Mouse (Mus musculus) CH12.LX (cell line): ENCODE data around the gene Paf1. TPM values are rescaled to one million over a fixed set of nuclear protein-coding genes. Genes with fewer than 3 reads are reported as not detected.
A peak's percentile ranks its signal among the peaks of the same experiment; 100 is the strongest.

Experiments used
- DNase-seq: peaks from one replicate; pipeline ENCODE4 v3.0.0-alpha.2; 2013; ENCODE audit errors: extremely low read depth
- H3K27ac ChIP-seq: 2 replicates; pipeline ENCODE4 v1.5.1; 2012; ENCODE audit warnings: low read depth, mild to moderate bottlenecking, control low read depth, moderate library complexity; ENCODE audit not compliant: insufficient read depth
- H3K27me3 ChIP-seq: replicated peaks from 2 replicates; pipeline ENCODE3; 2012; ENCODE audit warnings: inconsistent platforms
- H3K36me3 ChIP-seq, 2 experiments: replicated peaks in 1 of 2; 2 replicates each; pipeline versions ENCODE3 to v1.6.1; 2012; ENCODE audit warnings: inconsistent platforms in 1 of 2, low read length in 1 of 2, mild to moderate bottlenecking in 1 of 2, mixed read lengths in 1 of 2, moderate library complexity in 1 of 2; ENCODE audit not compliant: control insufficient read depth in 1 of 2, insufficient read depth in 1 of 2
- H3K4me1 ChIP-seq, 2 experiments: 2 replicates each; pipeline ENCODE4 v1.6.1; 2012; ENCODE audit warnings: inconsistent platforms in 1 of 2, moderate library complexity in 1 of 2; ENCODE audit not compliant: insufficient read depth in 2 of 2, control insufficient read depth in 1 of 2
- H3K4me2 ChIP-seq: 2 replicates; pipeline ENCODE4 v1.6.1; 2012; ENCODE audit warnings: low read depth, mild to moderate bottlenecking, control low read depth; ENCODE audit not compliant: poor library complexity, insufficient read depth, severe bottlenecking
- H3K4me3 ChIP-seq, 3 experiments: fragments of 150-350 bp in 1 of 3; sonication (generic) in 1 of 3; replicated peaks in 1 of 3; 2 replicates each; pipeline versions ENCODE3 to v1.5.1; 2011 to 2012; ENCODE audit warnings: low read depth in 2 of 3, low read length in 2 of 3, mild to moderate bottlenecking in 2 of 3, moderate library complexity in 2 of 3, control low read depth in 1 of 3, improper control_type of control experiment in 1 of 3, inconsistent platforms in 1 of 3, mixed read lengths in 1 of 3; ENCODE audit not compliant: poor library complexity in 1 of 3
- H3K79me2 ChIP-seq: replicated peaks from 2 replicates; pipeline ENCODE4 v1.6.1; 2012; ENCODE audit warnings: mild to moderate bottlenecking, moderate library complexity; ENCODE audit not compliant: control insufficient read depth, poor library complexity, insufficient read depth, severe bottlenecking; ENCODE audit errors: extremely low read depth
- H3K9ac ChIP-seq: 2 replicates; pipeline ENCODE4 v1.6.1; 2012; ENCODE audit warnings: low read depth, mild to moderate bottlenecking, control low read depth, moderate library complexity; ENCODE audit not compliant: insufficient read depth
- H3K9me3 ChIP-seq: replicated peaks from 2 replicates; pipeline ENCODE3; 2012; ENCODE audit warnings: low read length, inconsistent platforms, mixed read lengths
- EP300 ChIP-seq: IDR thresholded peaks from 2 replicates; pipeline ENCODE4 v1.6.1; 2011; ENCODE audit warnings: low read length, improper control_type of control experiment
- ETS1 ChIP-seq: conservative IDR thresholded peaks from 2 replicates; pipeline ENCODE4 v1.6.1; 2012; ENCODE audit warnings: low read depth, mild to moderate bottlenecking, inconsistent platforms, low read length, improper control_type of control experiment, moderate library complexity
- GABPA ChIP-seq: IDR thresholded peaks from 2 replicates; pipeline ENCODE4 v1.6.1; 2012; ENCODE audit warnings: low read depth, low read length, improper control_type of control experiment, inconsistent platforms; ENCODE audit not compliant: insufficient replicate concordance
- IRF4 ChIP-seq: IDR thresholded peaks from 2 replicates; pipeline ENCODE4 v1.6.1; 2014; ENCODE audit warnings: low read depth, mild to moderate bottlenecking, inconsistent platforms, low read length, improper control_type of control experiment
- JUN ChIP-seq: IDR thresholded peaks from 2 replicates; pipeline ENCODE4 v1.6.1; 2011; ENCODE audit warnings: low read depth, mild to moderate bottlenecking, low read length, improper control_type of control experiment, moderate library complexity; ENCODE audit not compliant: insufficient read depth
- MAFK ChIP-seq: IDR thresholded peaks from 2 replicates; pipeline ENCODE4 v1.6.1; 2011; ENCODE audit warnings: low read length, improper control_type of control experiment; ENCODE audit not compliant: insufficient replicate concordance
- MAX ChIP-seq: IDR thresholded peaks from 2 replicates; pipeline ENCODE4 v1.6.1; 2011; ENCODE audit warnings: low read length, improper control_type of control experiment
- MEF2A ChIP-seq: IDR thresholded peaks from 2 replicates; pipeline ENCODE4 v1.6.1; 2014; ENCODE audit warnings: low read depth, mild to moderate bottlenecking, inconsistent platforms, low read length, improper control_type of control experiment, borderline replicate concordance
- NELFE ChIP-seq: IDR thresholded peaks from 2 replicates; pipeline ENCODE4 v1.6.1; 2011; ENCODE audit warnings: low read depth, low read length, improper control_type of control experiment
- POLR2A ChIP-seq: IDR thresholded peaks from 2 replicates; pipeline ENCODE4 v1.6.1; 2011; ENCODE audit warnings: low read depth, mild to moderate bottlenecking, improper control_type of control experiment, low read length
- RAD21 ChIP-seq: IDR thresholded peaks from 2 replicates; pipeline ENCODE4 v1.6.1; 2011; ENCODE audit warnings: low read depth, mild to moderate bottlenecking, low read length, improper control_type of control experiment, moderate library complexity
- RCOR1 ChIP-seq: conservative IDR thresholded peaks from 2 replicates; pipeline ENCODE4 v1.6.1; 2012; ENCODE audit warnings: low read depth, mild to moderate bottlenecking, inconsistent platforms, low read length, improper control_type of control experiment
- SIN3A ChIP-seq: IDR thresholded peaks from 2 replicates; pipeline ENCODE4 v1.6.1; 2012; ENCODE audit warnings: low read length, improper control_type of control experiment, inconsistent platforms
- TBP ChIP-seq: conservative IDR thresholded peaks from 2 replicates; pipeline ENCODE4 v1.6.1; 2011; ENCODE audit warnings: low read depth, low read length, improper control_type of control experiment
- TCF12 ChIP-seq: IDR thresholded peaks from 2 replicates; pipeline ENCODE4 v1.6.1; 2014; ENCODE audit warnings: low read depth, mild to moderate bottlenecking, inconsistent platforms, low read length, improper control_type of control experiment
- ZKSCAN1 ChIP-seq: IDR thresholded peaks from 2 replicates; pipeline ENCODE4 v1.6.1; 2012; ENCODE audit warnings: low read depth, inconsistent platforms, low read length, improper control_type of control experiment, borderline replicate concordance
- ZMIZ1 ChIP-seq: IDR thresholded peaks from 2 replicates; pipeline ENCODE4 v1.6.1; 2012; ENCODE audit warnings: low read depth, mild to moderate bottlenecking, inconsistent platforms, low read length, improper control_type of control experiment
- ZNF384 ChIP-seq: IDR thresholded peaks from 2 replicates; pipeline ENCODE4 v1.6.1; 2012; ENCODE audit warnings: low read depth, low read length, improper control_type of control experiment, inconsistent platforms
- dilution Hi-C: fragments of 300-500 bp; cut with MboI; formaldehyde crosslinking; loops from 2 replicates; pipeline ENCODE4 v1.14.3; 2020; ENCODE audit warnings: low sequenced_read_pairs; ENCODE audit not compliant: extremely low pct_unique_long_range_greater_than_20kb, extremely low pct_ligation_motif_present
- in situ Hi-C: fragments of 300-500 bp; cut with MboI; formaldehyde crosslinking; loops from 3 replicates; pipeline ENCODE4 v1.14.3; 2019; ENCODE audit warnings: low sequenced_read_pairs, low pct_ligation_motif_present, low pct_unique_long_range_greater_than_20kb, mixed read lengths
- polyA plus RNA-seq: library from polyadenylated mRNA; unstranded; fragments of >175 nt; gene quantifications from 2 replicates; pipeline ENCODE4 v1.2.1, GENCODE M21; 2012; ENCODE audit warnings: low read depth; ENCODE audit not compliant: insufficient read length
- total RNA-seq, 2 experiments: library from RNA; depleted of rRNA; stranded (reverse); fragments of 300-350 nt in 1 of 2; fragments of >200 nt in 1 of 2; gene quantifications; 2 replicates each; pipeline ENCODE4 v1.2.3; 2012 to 2014

Gene Paf1
- total and polyA plus RNA-seq, 3 experiments, result 42.2 to 105 (median 45.9) TPM

DNA sequence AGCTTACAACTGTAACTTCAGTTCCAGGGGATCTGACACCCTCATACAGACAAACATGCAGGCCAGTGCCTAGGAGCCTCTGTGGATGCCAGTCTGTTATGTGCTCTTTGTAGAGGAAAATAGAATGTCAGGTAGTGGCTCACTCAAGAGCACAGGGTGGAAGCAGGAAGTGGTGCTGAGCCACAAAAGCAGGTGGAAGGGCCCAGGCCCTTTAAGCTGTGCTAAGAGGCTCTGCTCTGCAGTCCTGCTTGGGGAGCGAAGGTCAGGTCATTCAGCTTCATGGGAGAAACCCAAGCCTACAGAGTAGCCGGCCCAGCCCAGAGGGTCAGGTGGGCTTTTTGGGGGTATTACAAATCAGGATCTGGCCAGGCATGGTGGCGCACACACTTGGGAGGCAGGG is 37.5 kb upstream of the Paf1 start:
- in situ Hi-C loops, result no loop called here
- Histone ChIP-seq H3K4me2 (no peak overlapping the region), H3K9ac (no peak overlapping the region)
- TF ChIP-seq MAFK (no peak), POLR2A (peak; percentile 22; the same call in 1 of the 2 replicates)
- TF ChIP-seq, all 38 proteins: peak for 1
- DNase-seq, result no peak
- no peaks in the 10 kb centered on the region for H3K9me3 ChIP-seq
- H3K4me3 ChIP-seq, result no peak overlapping the region
- peaks cover 17% of the 10 kb centered on the region for H3K79me2 ChIP-seq
- dilution Hi-C loops, result no loop called here
- H3K4me1 ChIP-seq, result peaks cover 8 to 28% of the 10 kb centered on the region in 2 experiments
- H3K27ac ChIP-seq, result no peak overlapping the region
- H3K27me3 ChIP-seq, result no peaks in the 10 kb centered on the region
- peaks cover 36 to 52% of the 10 kb centered on the region in 2 experiments for H3K36me3 ChIP-seq

DNA sequence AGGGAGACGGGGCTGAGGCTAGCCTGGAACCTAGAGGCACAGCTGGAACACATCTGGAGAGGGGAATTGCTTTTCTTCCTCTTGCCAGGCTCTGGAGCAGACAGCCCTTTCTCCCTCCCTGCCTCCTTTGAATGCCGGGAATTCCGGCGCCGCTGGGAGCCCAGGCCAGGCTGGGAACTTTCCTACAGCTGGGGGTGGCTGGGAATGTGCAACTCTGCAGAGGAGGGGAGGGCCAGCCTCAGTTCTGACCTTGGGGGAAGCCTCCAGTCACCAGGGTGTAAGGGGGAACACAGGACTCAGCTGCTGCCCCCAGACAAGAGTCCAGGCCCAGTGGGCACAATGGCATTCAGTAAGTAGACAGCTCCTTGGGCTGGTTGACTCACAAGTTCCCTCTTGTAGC is 35.8 kb upstream of the Paf1 start:
- H3K9ac ChIP-seq, result no peak overlapping the region
- H3K27ac ChIP-seq, result no peak overlapping the region
- TF ChIP-seq RAD21, result no peak
- TF ChIP-seq GABPA, result no peak
- TF ChIP-seq RCOR1, result no peak
- TF ChIP-seq ZMIZ1, result no peak
- no peak for TF ChIP-seq NELFE
- no peak for TF ChIP-seq IRF4
- no peak for TF ChIP-seq EP300
- no peak for TF ChIP-seq ETS1
- no peak for TF ChIP-seq JUN
- TF ChIP-seq MAX, result no peak
- TF ChIP-seq ZKSCAN1, result no peak
- no peak for TF ChIP-seq TCF12
- no peak for TF ChIP-seq TBP
- no peak for TF ChIP-seq ZNF384
- no peak overlapping the region for H3K4me3 ChIP-seq
- in situ Hi-C loops, result no loop called here
- H3K27me3 ChIP-seq, result no peaks in the 10 kb centered on the region
- peaks cover 3 to 24% of the 10 kb centered on the region in 2 experiments; a peak in 3 of 4 replicates for H3K4me1 ChIP-seq
- peaks cover 3% of the 10 kb centered on the region for H3K79me2 ChIP-seq
- H3K36me3 ChIP-seq, result peaks cover 36 to 61% of the 10 kb centered on the region in 2 experiments
- no peak overlapping the region for H3K4me2 ChIP-seq
- no peak for DNase-seq
- no peaks in the 10 kb centered on the region for H3K9me3 ChIP-seq
- dilution Hi-C loops, result no loop called here

DNA sequence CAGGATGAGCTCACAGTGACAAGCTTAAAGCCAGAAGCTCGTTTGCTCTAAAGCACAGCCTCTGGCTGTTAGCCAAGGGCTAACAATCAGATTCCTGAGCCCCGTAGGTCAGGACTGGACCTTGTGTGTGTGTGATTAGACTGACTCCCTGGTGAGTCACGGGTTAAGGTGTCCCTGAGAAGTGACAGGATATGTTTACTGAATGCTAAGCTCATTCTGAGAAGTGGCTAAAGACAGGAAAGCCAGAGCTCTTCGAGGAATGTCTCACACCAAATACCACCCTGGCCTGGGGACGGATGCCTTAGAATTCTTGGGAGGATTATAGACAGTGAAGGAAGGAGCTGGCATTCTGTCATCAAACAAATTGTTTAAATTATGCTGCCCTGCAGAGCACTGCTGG is 34.8 kb upstream of the Paf1 start:
- no peak overlapping the region for H3K4me2 ChIP-seq
- dilution Hi-C loops, result no loop called here
- no peaks in the 10 kb centered on the region for H3K9me3 ChIP-seq
- H3K4me1 ChIP-seq, result peaks cover 0 to 18% of the 10 kb centered on the region in 2 experiments; a peak in 2 of 4 replicates
- TF ChIP-seq MEF2A (no peak), SIN3A (no peak)
- no peak overlapping the region for H3K27ac ChIP-seq
- in situ Hi-C loops, result no loop called here
- no peak overlapping the region for H3K9ac ChIP-seq
- H3K79me2 ChIP-seq, result no peaks in the 10 kb centered on the region
- no peaks in the 10 kb centered on the region for H3K27me3 ChIP-seq
- no peak overlapping the region for H3K4me3 ChIP-seq
- H3K36me3 ChIP-seq, result peaks cover 28 to 62% of the 10 kb centered on the region in 2 experiments
- no peak for DNase-seq
